Mouse (Mus musculus) kidney, adult 2 months (tissue): Measurements from ENCODE around the gene Pde4d. TPM values are rescaled to one million over a fixed set of nuclear protein-coding genes. Genes with fewer than 3 reads are reported as not detected.

Source experiments
- DNase-seq: peaks from one replicate; pipeline ENCODE4 v3.0.0; 2021
- H3K27ac ChIP-seq: fragments of 200-500 bp; 2 replicates; pipeline ENCODE4 v1.5.1; 2012; ENCODE audit warnings: low read depth, low read length, control low read depth, inconsistent platforms; ENCODE audit not compliant: insufficient read depth
- H3K27me3 ChIP-seq: fragments of 200-500 bp; replicated peaks from 2 replicates; pipeline ENCODE4 v1.6.1; 2012; ENCODE audit warnings: mild to moderate bottlenecking, moderate library complexity, low read length, inconsistent platforms; ENCODE audit not compliant: control insufficient read depth, insufficient read depth
- H3K36me3 ChIP-seq: fragments of 200-500 bp; 2 replicates; pipeline ENCODE4 v1.6.1; 2012; ENCODE audit warnings: mild to moderate bottlenecking, moderate library complexity, low read length, inconsistent platforms; ENCODE audit not compliant: control insufficient read depth, insufficient read depth
- H3K4me1 ChIP-seq: fragments of 200-500 bp; 2 replicates; pipeline ENCODE4 v1.6.1; 2011; ENCODE audit warnings: low read length; ENCODE audit not compliant: control insufficient read depth, insufficient read depth
- H3K4me3 ChIP-seq: fragments of 200-500 bp; 2 replicates; pipeline ENCODE4 v1.5.1; 2011; ENCODE audit warnings: mild to moderate bottlenecking, low read depth, low read length, control low read depth; ENCODE audit not compliant: insufficient read depth
- CTCF ChIP-seq: fragments of 200-500 bp; conservative IDR thresholded peaks from 2 replicates; pipeline ENCODE4 v1.5.1; 2011; ENCODE audit warnings: low read depth, mild to moderate bottlenecking, control low read depth, low read length, moderate library complexity, mixed read lengths; ENCODE audit not compliant: insufficient read depth, insufficient read length
- POLR2A ChIP-seq: fragments of 200-500 bp; IDR thresholded peaks from one replicate; pipeline ENCODE4 v1.6.1; 2011; ENCODE audit warnings: low read depth, low read length, control low read depth
- WGBS: fragments of 180-500 bp; shearing (Covaris S2); methylation state at CpG from one replicate; pipeline ENCODE4 v1.1.7; 2018; 5-methylcytosine and 5-hydroxymethylcytosine counted together
- polyA plus RNA-seq: library from polyadenylated mRNA; depleted of rRNA; stranded (reverse); fragments of >200 nt; gene quantifications from 2 replicates; pipeline ENCODE4 v1.2.3, GENCODE M21; 2012

Pde4d gene
- polyA plus RNA-seq, 1 experiment, result 18.3 TPM

DNA sequence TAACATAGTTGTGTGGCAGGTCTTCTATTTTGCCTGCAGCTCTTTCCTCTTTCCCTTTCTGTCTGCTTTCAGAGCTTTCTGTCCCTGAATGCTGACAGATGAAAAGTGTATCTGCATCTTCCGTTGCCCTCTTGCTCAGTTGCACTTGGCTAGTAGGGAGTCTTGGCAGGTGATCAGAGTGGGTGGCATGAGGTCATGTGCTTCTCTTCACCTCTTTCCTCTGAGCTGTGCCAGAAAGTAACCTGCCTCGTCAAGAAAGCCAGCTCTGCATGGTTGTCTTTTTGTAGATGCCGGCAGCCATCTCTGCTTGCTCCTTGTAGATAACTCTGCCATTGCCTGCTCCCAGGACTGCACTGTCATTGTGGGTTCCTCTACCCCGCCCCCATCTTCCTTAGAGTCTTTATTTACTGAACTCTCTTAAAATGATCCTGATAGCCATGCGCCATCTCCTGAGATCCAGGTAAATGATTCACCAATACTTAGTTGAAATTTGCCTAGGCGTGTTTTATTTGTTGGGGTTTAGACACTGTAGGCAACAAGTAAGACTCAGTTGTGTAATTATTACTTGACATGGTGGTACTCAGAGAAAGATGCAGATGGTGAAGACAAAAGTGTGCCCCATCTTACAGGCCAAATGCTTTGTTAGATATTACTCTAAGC, 407.2 kb downstream of the Pde4d start:
- H3K27me3 ChIP-seq, result no peaks in the 10 kb centered on the region
- 35% methylated on average over 6 of the region's 6 CpGs for WGBS
- no peak for TF ChIP-seq CTCF
- TF ChIP-seq POLR2A, result no peak
- H3K36me3 ChIP-seq, result no peaks in the 10 kb centered on the region
- peak overlapping the region; percentile 97 for H3K27ac ChIP-seq
- H3K4me3 ChIP-seq, result peak overlapping the region; percentile 27; the same call in 1 of the 2 replicates
- H3K4me1 ChIP-seq, result peaks cover 12% of the 10 kb centered on the region; the same call in 1 of the 2 replicates
- peak; percentile 95 for DNase-seq

DNA sequence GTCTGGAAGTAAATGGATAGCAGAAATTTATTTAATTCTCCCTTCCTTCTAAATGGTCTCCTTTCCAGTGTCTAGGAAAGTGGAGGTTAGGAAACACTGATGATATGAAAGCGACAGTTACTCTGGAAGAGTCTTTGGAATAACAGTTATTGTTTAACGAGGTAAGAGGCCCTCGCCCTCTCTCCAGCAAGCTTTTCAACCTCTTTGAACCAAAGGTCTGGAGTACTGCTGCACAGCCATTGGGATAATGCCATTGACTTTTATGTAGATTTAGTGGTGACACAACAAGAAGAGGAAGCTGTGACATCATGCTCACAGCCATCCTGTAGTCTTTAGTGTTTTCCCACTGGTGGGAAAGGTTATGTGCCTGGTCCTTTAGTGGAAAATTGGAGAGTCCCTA, 409.6 kb downstream of the Pde4d start:
- Histone ChIP-seq H3K36me3 (no peaks in the 10 kb centered on the region), H3K27ac (peak overlapping the region; percentile 95), H3K27me3 (no peaks in the 10 kb centered on the region), H3K4me3 (no peak overlapping the region), H3K4me1 (peaks cover 12% of the 10 kb centered on the region; the same call in 1 of the 2 replicates)
- 58% methylated on average over 3 of the region's 3 CpGs for WGBS
- TF ChIP-seq POLR2A (no peak), CTCF (no peak)
- DNase-seq, result peak; percentile 81

DNA sequence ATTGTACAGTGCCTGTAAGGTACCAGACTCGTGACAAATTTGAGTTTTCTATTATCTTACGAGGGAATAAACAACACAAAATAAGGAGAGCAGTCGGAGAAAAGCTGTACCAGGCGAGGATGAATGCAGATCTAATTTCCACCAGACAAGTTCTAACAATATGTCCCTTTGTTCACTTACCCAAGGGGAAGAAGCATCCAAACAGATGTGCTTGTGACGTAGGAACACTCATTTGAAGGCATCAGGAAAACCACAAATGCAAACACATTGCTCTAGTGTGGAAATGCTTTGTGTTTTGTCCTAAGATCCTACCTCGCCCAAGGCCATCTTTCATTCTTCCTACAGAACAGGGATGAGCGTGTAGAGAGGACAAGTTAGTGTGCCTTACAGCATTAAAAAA, 411.0 kb downstream of the Pde4d start:
- DNase-seq, result no peak
- Histone ChIP-seq H3K27me3 (no peaks in the 10 kb centered on the region), H3K4me1 (peaks cover 12% of the 10 kb centered on the region; the same call in 1 of the 2 replicates), H3K4me3 (no peak overlapping the region), H3K36me3 (no peaks in the 10 kb centered on the region), H3K27ac (peak overlapping the region; percentile 23; the same call in 1 of the 2 replicates)
- 89% methylated on average over 7 of the region's 7 CpGs for WGBS
- TF ChIP-seq CTCF, result no peak
- TF ChIP-seq POLR2A, result no peak

DNA sequence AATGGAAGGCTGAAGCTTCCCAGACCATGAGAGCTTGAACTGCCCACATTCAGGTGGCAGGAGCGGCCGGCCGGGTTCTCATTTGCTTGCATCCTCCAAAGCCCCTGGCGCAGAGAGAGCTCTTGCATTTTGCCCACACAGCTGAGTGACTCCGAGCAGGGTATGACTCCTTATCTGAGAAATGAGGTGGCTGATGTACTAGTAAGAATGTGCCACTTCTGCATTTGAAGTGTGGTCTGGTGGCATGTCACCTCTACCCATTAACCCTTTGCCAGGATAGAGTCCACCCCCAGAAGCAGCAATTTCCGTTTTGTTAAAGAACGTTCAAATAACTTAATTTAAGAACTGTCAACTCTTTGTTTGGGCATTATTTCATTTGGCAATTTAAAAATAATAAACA, 412.0 kb downstream of the Pde4d start:
- no peak for DNase-seq
- TF ChIP-seq CTCF, result no peak
- no peak for TF ChIP-seq POLR2A
- Histone ChIP-seq H3K4me1 (peaks cover 12% of the 10 kb centered on the region; the same call in 1 of the 2 replicates), H3K27ac (no peak overlapping the region), H3K36me3 (no peaks in the 10 kb centered on the region), H3K27me3 (no peaks in the 10 kb centered on the region), H3K4me3 (no peak overlapping the region)
- 90% methylated on average over 7 of the region's 7 CpGs for WGBS

DNA sequence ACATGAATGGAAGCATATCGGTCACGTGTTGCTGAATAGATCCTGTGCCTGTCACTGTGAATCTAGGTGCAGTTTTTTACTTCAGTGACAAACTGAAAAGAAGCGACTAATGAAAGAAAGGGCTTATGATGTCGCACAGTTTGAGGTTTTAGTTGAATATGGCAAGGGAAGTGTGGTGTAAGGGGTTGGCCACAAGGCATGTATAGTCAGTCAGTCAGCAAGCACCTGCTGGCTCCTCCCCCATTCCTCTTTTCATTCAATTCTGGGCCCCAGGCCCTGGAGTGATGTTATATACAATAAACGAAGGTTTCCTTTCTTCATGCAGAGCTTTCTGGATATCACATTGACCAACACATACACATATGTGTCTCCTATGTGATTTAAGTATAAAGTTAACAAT, 412.4 kb downstream of the Pde4d start:
- peaks cover 12% of the 10 kb centered on the region; the same call in 1 of the 2 replicates for H3K4me1 ChIP-seq
- H3K36me3 ChIP-seq, result no peaks in the 10 kb centered on the region
- H3K27me3 ChIP-seq, result no peaks in the 10 kb centered on the region
- H3K27ac ChIP-seq, result no peak overlapping the region
- no peak overlapping the region for H3K4me3 ChIP-seq
- WGBS, result 88% methylated on average over 5 of the region's 5 CpGs
- DNase-seq, result no peak
- TF ChIP-seq CTCF, result no peak
- no peak for TF ChIP-seq POLR2A

DNA sequence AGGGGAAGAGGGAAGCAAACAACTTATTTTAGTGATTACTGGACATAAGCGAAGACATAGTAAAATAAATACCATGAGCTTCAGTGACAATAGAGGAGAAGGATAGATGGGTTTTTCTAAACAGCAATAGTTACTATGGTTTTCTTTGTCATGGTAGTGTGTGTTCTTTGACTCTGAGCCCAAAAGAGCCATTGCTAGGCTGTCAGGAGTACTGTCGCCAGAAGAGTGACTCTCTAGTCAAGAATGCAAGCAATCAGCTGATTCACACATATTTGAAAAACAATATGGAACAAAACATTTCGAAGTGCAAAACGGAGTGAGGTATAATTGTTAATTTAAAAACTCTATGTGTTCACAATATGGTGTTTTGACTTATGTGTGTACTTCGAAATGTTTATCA, 450.4 kb downstream of the Pde4d start:
- TF ChIP-seq CTCF (no peak), POLR2A (no peak)
- no peaks in the 10 kb centered on the region for H3K27me3 ChIP-seq
- H3K4me3 ChIP-seq, result no peak overlapping the region
- 90% methylated on average over 5 of the region's 5 CpGs for WGBS
- DNase-seq, result no peak
- H3K36me3 ChIP-seq, result no peaks in the 10 kb centered on the region
- H3K4me1 ChIP-seq, result no peaks in the 10 kb centered on the region
- H3K27ac ChIP-seq, result no peak overlapping the region

DNA sequence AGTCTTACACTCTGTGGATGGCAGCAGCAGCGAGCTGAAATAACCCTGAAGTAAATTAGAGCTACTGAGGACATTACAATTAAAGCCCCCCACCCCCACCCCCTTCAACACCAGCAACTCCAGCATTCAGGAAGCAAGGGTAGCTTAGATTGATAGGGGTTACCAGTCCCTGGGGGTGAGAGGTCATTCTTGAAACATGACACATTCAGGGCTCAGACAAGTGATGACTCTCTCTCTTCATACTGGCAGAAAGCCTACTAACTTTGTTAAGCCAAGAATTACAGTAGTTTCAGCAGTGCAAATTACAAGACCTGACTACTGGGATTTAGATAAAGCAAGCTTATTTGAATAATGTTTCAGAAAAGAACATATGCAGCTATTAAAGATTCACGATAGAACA, 455.4 kb downstream of the Pde4d start:
- WGBS, result 78% methylated on average over 2 of the region's 2 CpGs

More for the DNA sequence above, 455.4 kb downstream of the Pde4d start:
- peak; percentile 18 for DNase-seq
- Histone ChIP-seq H3K36me3 (no peaks in the 10 kb centered on the region), H3K4me1 (no peaks in the 10 kb centered on the region), H3K27me3 (no peaks in the 10 kb centered on the region), H3K4me3 (no peak overlapping the region), H3K27ac (no peak overlapping the region)
- no peak for TF ChIP-seq POLR2A
- TF ChIP-seq CTCF, result no peak
